Mouse (Mus musculus) megakaryocyte, embryonic 14.5 days (primary cell): ENCODE data around the gene Sorcs2.

Experiments used
- FLI1 ChIP-seq: IDR thresholded peaks from 2 replicates; pipeline ENCODE4 v1.6.1; 2012; ENCODE audit warnings: low read length, inconsistent platforms, mixed read lengths
- GATA1 ChIP-seq: IDR thresholded peaks from 3 replicates; pipeline ENCODE4 v1.6.1; 2012; ENCODE audit warnings: mixed read lengths, low read length, inconsistent platforms, borderline replicate concordance

DNA sequence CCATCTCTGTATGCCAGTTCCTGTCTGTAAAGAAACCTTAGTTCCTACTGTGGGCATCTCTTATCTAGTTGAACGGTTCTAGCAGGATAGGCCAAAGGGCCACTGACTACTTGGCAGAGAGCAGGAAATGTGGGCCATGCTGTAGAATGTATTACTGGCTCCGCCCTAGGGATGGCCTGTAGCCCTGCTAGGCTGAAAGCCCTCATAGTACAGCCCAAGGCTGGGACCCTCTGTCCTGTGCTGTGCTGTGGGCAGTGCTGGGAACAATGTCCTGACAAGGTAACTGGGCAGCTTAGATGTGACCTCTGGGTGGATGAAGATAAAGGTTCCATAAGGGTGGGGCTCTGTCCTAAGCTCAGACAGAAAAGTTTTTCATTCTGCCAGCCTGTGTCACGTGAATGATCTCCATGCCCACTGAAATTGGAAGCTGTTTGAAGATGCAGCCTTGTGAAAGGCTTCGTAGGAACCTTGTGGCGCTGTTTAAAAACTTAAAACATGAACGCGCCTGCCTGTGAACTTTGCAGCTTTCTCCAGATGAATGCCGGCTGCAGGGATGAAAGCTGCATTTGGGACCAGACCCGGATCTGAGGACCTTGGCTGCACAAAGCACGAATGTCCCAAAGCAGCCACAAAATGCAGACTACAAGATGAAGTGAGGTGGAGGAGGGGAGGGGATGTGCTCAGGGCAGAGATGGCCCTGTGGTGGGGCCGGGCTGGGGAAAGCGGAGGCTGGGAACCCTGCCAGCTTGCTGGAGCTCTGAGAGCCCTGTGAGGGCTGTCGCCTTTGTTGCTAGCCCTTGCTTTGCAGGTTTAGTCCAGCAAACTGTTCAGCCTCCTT, 357.3 kb downstream of the Sorcs2 start:
- TF ChIP-seq GATA1 (no peak), FLI1 (no peak)
